Mouse (Mus musculus): ENCODE data around the gene Prkd1.

Prkd1 gene

GRCm38 (mm10) chr12:50549860-50550555, 98.9 kb downstream of the Prkd1 start:
- no peak for DNase-seq

- peak; percentile 5 for DNase-seq
These were observed 102.5 kb downstream of the Prkd1 start for GRCm38 (mm10) chr12:50546394-50546793.

GRCm38 (mm10) chr12:50545610-50545919, 103.3 kb downstream of the Prkd1 start:
- no peak for DNase-seq

- peak; percentile 49 for DNase-seq
These were observed 103.9 kb downstream of the Prkd1 start for GRCm38 (mm10) chr12:50544855-50545609.

- no peak for DNase-seq
These were observed 108.1 kb downstream of the Prkd1 start for GRCm38 (mm10) chr12:50540793-50541192.

GRCm38 (mm10) chr12:50538296-50538965, 110.5 kb downstream of the Prkd1 start:
- DNase-seq, result no peak

GRCm38 (mm10) chr12:50537761-50538160, 111.1 kb downstream of the Prkd1 start:
- no peak for DNase-seq

GRCm38 (mm10) chr12:50537006-50537405, 111.9 kb downstream of the Prkd1 start:
- DNase-seq, result no peak

- DNase-seq, result no peak
These were observed 120.3 kb downstream of the Prkd1 start for GRCm38 (mm10) chr12:50528633-50529032.

GRCm38 (mm10) chr12:50524061-50524460, 124.8 kb downstream of the Prkd1 start:
- DNase-seq, result no peak

- DNase-seq, result no peak
These were observed 134.4 kb downstream of the Prkd1 start for GRCm38 (mm10) chr12:50514526-50514925.

- DNase-seq, result no peak
These were observed 137.2 kb downstream of the Prkd1 start for GRCm38 (mm10) chr12:50511486-50512225.

- no peak for DNase-seq
These were observed 140.1 kb downstream of the Prkd1 start for GRCm38 (mm10) chr12:50508762-50509161.

GRCm38 (mm10) chr12:50499796-50500504, 148.9 kb downstream of the Prkd1 start:
- no peak for DNase-seq

- DNase-seq, result peak; percentile 7
These were observed 152.9 kb downstream of the Prkd1 start for GRCm38 (mm10) chr12:50496006-50496405.

GRCm38 (mm10) chr12:50479784-50480183, 169.1 kb downstream of the Prkd1 start:
- DNase-seq, result no peak

- DNase-seq, result no peak
These were observed 191.7 kb downstream of the Prkd1 start for GRCm38 (mm10) chr12:50457151-50457550.

GRCm38 (mm10) chr12:50451761-50452160, 197.1 kb downstream of the Prkd1 start:
- DNase-seq, result no peak

GRCm38 (mm10) chr12:50436660-50437059, 212.2 kb downstream of the Prkd1 start:
- DNase-seq, result no peak

GRCm38 (mm10) chr12:50430129-50430703, 218.7 kb downstream of the Prkd1 start:
- no peak for DNase-seq

GRCm38 (mm10) chr12:50352404-50352803, 296.5 kb downstream of the Prkd1 start:
- peak; percentile 34 for DNase-seq

GRCm38 (mm10) chr12:50333182-50333581, 315.7 kb downstream of the Prkd1 start:
- no peak for DNase-seq
